In the genomic region with DNA sequence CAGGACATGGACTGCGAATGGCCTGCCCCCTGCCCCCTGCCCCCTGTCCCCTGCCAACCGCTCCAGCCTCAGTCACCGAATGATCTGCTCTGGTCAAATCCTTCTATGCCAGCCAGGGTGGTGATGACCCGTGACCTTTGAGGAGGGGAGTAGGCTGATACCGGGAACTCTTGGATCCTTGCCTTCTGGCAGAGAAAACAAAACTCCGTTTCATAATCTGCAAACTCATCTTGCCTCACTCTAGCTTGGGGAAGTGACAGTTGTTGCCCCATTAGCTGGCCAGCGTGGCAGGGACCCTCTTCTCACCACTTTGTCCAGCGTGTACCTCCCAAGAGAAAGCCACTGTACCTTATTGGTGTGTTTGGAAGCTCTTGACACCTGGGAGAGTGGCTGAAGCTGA, we compare ENCODE assay signal across 21 mouse cellular contexts. TPM values are rescaled to one million over a fixed set of nuclear protein-coding genes. Genes with fewer than 3 reads are reported as not detected.
DNase-seq lines count a peak whose midpoint lies in the region; ATAC-seq lines count a peak whose summit lies in the region.
"Had no signal": no experiment of that assay in that cellular context is flagged by ENCODE, and none has a peak within 500 bp of the region (broad histone marks: within the 10 kb centered on the region; RNA-seq: fewer than 3 reads in every experiment).

No protein-coding gene starts in this region.

- peak; percentile 72 for DNase-seq in adrenal gland, adult 2 months
- no peak for DNase-seq in adrenal gland, postnatal 4 days (ENCODE audit: low spot score in 2 of 2)
- DNase-seq in layer of hippocampus, adult 11-12 months (ENCODE audit: low spot score): peak; percentile 53
- DNase-seq in layer of hippocampus, adult 18-20 months (ENCODE audit: low spot score in 2 of 2): no peak
- peak; percentile 34 for DNase-seq in lung, postnatal 25 days (ENCODE audit: low spot score)
- DNase-seq in lung, postnatal 4 days: no peak
- no peak for DNase-seq in left cerebral cortex, postnatal 36 days (ENCODE audit: low spot score in 2 of 2)
- DNase-seq: cerebellum, adult 11-12 months; cerebellum, postnatal 25 days; heart, postnatal 36 days; kidney, adult 11 months; right cerebral cortex, adult 18-20 months; thymus, adult 18-20 months had no signal

- ATAC-seq in neutrophil, adult 5-6 weeks (ENCODE audit: extremely low read depth, insufficient number of reproducible peaks, low FRiP score, poor library complexity, severe bottlenecking): peak; percentile 14; the same call in 1 of the 2 replicates
- ATAC-seq: forebrain, embryonic 13.5 days; hindbrain, postnatal 0 days; midbrain, embryonic 13.5 days had no signal

- intact Hi-C loops in left cerebral cortex, postnatal 36 days (cut with DNase I): no loop called here

RNA-seq across cellular contexts. Expression of gene Msrb1, which starts 5.9 kb away (rescaled TPM):
- total RNA-seq in adrenal gland, adult 2 months (2021): 100 to 1,000 TPM in 1 of 2 experiments, 10 to 100 TPM in 1; 95.7 to 101 TPM
- 108 and 118 TPM in 2 replicates for polyA plus RNA-seq in adrenal gland, adult 2 months (2012; rRNA removed)
- 10 to 100 TPM; 62.0 to 74.6 TPM for total RNA-seq in adrenal gland, postnatal 4 days (2021)
- 10 to 100 TPM; 41.3 to 45.5 TPM for total RNA-seq in layer of hippocampus, adult 18-20 months (2021)
- 818 and 923 TPM in 2 replicates for total RNA-seq in neutrophil, adult 5-6 weeks (2017)
- 10 to 100 TPM; 36.4 to 46.7 TPM for total RNA-seq in left cerebral cortex, postnatal 36 days (2021)

RNA-seq across cellular contexts. Expression of gene Hs3st6, which starts 10.5 kb away (rescaled TPM):
- 1 to 10 TPM; 1.8 to 1.9 TPM for total RNA-seq in adrenal gland, adult 2 months (2021)
- polyA plus RNA-seq in adrenal gland, adult 2 months (2012; rRNA removed): 7.5 TPM in 2 replicates
- total RNA-seq in adrenal gland, postnatal 4 days (2021): 1 to 10 TPM; 3.2 to 4.2 TPM
- total RNA-seq in layer of hippocampus, adult 18-20 months (2021): under 1 TPM; 0.35 to 0.38 TPM
- 0.58 TPM in 1 of 2 replicates, not detected in the other for total RNA-seq in neutrophil, adult 5-6 weeks (2017)
- total RNA-seq in left cerebral cortex, postnatal 36 days (2021): under 1 TPM; 0.36 to 0.44 TPM
- total RNA-seq: gastrocnemius, postnatal 4 days; heart, postnatal 36 days; hindbrain, postnatal 0 days had no signal

RNA-seq across cellular contexts. Expression of gene Rpl3l, which starts 14.7 kb away (rescaled TPM):
- under 1 TPM in 1 of 2 experiments, not detected in 1; 0.28 TPM for total RNA-seq in adrenal gland, adult 2 months (2021)
- 0.17 TPM in 1 of 2 replicates, not detected in the other for polyA plus RNA-seq in adrenal gland, adult 2 months (2012; rRNA removed)
- total RNA-seq in adrenal gland, postnatal 4 days (2021): 1 to 10 TPM; 5.9 to 6.9 TPM
- total RNA-seq in layer of hippocampus, adult 18-20 months (2021): under 1 TPM; 0.27 to 0.43 TPM
- 1.5 and 4.0 TPM in 2 replicates for total RNA-seq in neutrophil, adult 5-6 weeks (2017)
- total RNA-seq in left cerebral cortex, postnatal 36 days (2021): under 1 TPM; 0.39 to 0.57 TPM
- polyA plus RNA-seq: embryonic facial prominence, embryonic 10.5 days; forebrain, embryonic 13.5 days; limb, embryonic 12.5 days; lung, embryonic 16.5 days; midbrain, embryonic 13.5 days had no signal

RNA-seq across cellular contexts. Expression of gene Ndufb10, which starts 18.0 kb away (rescaled TPM):
- total RNA-seq in adrenal gland, adult 2 months (2021): 100 to 1,000 TPM; 242 to 306 TPM
- polyA plus RNA-seq in adrenal gland, adult 2 months (2012; rRNA removed): 277 and 298 TPM in 2 replicates
- 100 to 1,000 TPM; 210 to 213 TPM for total RNA-seq in adrenal gland, postnatal 4 days (2021)
- total RNA-seq in layer of hippocampus, adult 18-20 months (2021): 100 to 1,000 TPM; 226 to 238 TPM
- 107 and 119 TPM in 2 replicates for total RNA-seq in neutrophil, adult 5-6 weeks (2017)
- 100 to 1,000 TPM; 193 to 210 TPM for total RNA-seq in left cerebral cortex, postnatal 36 days (2021)

RNA-seq across cellular contexts. Expression of gene Rps2, which starts 24.4 kb away (rescaled TPM):
- total RNA-seq in adrenal gland, adult 2 months (2021): 100 to 1,000 TPM; 718 to 903 TPM
- polyA plus RNA-seq in adrenal gland, adult 2 months (2012; rRNA removed): 2,302 and 2,907 TPM in 2 replicates
- 100 to 1,000 TPM; 867 to 881 TPM for total RNA-seq in adrenal gland, postnatal 4 days (2021)
- 100 to 1,000 TPM; 318 to 320 TPM for total RNA-seq in layer of hippocampus, adult 18-20 months (2021)
- 574 and 580 TPM in 2 replicates for total RNA-seq in neutrophil, adult 5-6 weeks (2017)
- total RNA-seq in left cerebral cortex, postnatal 36 days (2021): 100 to 1,000 TPM; 291 to 312 TPM

Comparison
In these comparisons a context has a peak if more than half of its experiments do, and no peak if none do; other contexts are left out.
1. DNase-seq: peak in adrenal gland, adult 2 months (single experiment), layer of hippocampus, adult 11-12 months (single experiment) and lung, postnatal 25 days (single experiment); none in adrenal gland, postnatal 4 days (0 of 2), layer of hippocampus, adult 18-20 months (0 of 2), lung, postnatal 4 days (0 of 2) and left cerebral cortex, postnatal 36 days (0 of 2).